Mouse (Mus musculus): ENCODE measurements around the gene Ushbp1. TPM values are rescaled to one million over a fixed set of nuclear protein-coding genes. Genes with fewer than 3 reads are reported as not detected.

Ushbp1 gene
- polyA plus RNA-seq, 1 experiment from 2014 or later, result 9.2 TPM

DNA sequence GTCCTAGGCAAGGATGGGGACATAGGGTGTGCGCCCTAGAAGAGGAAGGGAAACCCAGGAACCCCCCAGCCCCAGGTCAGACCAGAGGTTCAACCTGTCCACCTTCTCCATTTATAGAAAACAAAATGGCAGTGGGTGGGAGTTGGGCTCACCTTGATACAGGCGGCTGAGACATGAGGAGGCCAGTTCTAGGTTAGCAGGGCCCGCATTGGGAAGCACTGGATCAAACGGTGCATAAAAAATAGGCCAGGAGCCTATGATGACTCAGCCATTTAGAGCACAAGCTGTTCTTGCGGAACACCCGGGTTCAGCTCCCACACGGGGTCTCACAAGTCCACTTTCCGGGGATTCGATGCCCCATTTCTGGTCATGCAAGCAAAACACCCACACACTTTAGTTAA is 9.3 kb upstream of the Ushbp1 start:
- H3K27ac ChIP-seq (replicated peaks), result no peak overlapping the region
- no peak for ATAC-seq (ENCODE audit: extremely low read depth, insufficient number of reproducible peaks, low FRiP score, low TSS enrichment)
- H3K4me3 ChIP-seq, result 0 out of 2 replicates have a peak overlapping the region, but pooled peaks have one; percentile 80
- peaks cover 41% of the 10 kb centered on the region for H3K36me3 ChIP-seq
- H3K9me3 ChIP-seq, result no peaks in the 10 kb centered on the region
- H3K4me2 ChIP-seq, result peak overlapping the region; percentile 97
- peaks cover 25% of the 10 kb centered on the region for H3K4me1 ChIP-seq
- 83% methylated on average over 9 of the region's 9 CpGs for WGBS
- no peaks in the 10 kb centered on the region for H3K27me3 ChIP-seq (replicated peaks)
- H3K9ac ChIP-seq, result peak overlapping the region; percentile 88; the same call in 1 of the 2 replicates

DNA sequence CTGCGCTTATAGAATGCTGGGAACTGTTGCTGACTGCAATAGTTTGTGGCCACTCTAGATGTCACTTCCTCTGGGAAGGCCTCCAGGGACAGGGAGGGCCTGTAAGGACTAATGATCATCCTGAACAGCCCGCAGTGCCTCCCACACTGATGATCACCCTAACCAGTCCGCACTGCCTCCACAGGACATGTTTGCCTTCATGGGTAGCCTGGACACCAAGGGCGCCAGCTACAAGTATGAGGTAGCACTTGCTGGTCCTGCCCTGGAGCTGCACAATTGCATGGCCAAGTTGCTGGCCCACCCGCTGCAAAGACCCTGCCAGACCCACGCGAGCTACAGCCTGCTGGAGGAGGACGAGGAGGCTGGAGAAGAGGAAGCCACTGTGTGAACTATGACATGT is 8.4 kb upstream of the Ushbp1 start:
- H3K9ac ChIP-seq, result no peak overlapping the region
- 83% methylated on average over 8 of the region's 8 CpGs for WGBS
- H3K4me3 ChIP-seq, result no peak overlapping the region
- H3K27ac ChIP-seq (replicated peaks), result no peak overlapping the region
- H3K9me3 ChIP-seq, result no peaks in the 10 kb centered on the region
- no peak overlapping the region for H3K4me2 ChIP-seq
- H3K27me3 ChIP-seq (replicated peaks), result no peaks in the 10 kb centered on the region
- no peak for ATAC-seq (ENCODE audit: extremely low read depth, insufficient number of reproducible peaks, low FRiP score, low TSS enrichment)
- H3K36me3 ChIP-seq, result peaks cover 40% of the 10 kb centered on the region
- H3K4me1 ChIP-seq, result peaks cover 25% of the 10 kb centered on the region

GRCm38 (mm10) chr8:71403107-71403885 is 7.7 kb upstream of the Ushbp1 start:
- Histone ChIP-seq H3K4me1 (peaks cover 25% of the 10 kb centered on the region), H3K4me3 (no peak overlapping the region), H3K9me3 (no peaks in the 10 kb centered on the region), H3K4me2 (no peak overlapping the region), H3K27me3 (replicated peaks) (no peaks in the 10 kb centered on the region), H3K27ac (replicated peaks) (no peak overlapping the region), H3K36me3 (peaks cover 40% of the 10 kb centered on the region), H3K9ac (no peak overlapping the region)
- ATAC-seq (ENCODE audit: extremely low read depth, insufficient number of reproducible peaks, low FRiP score, low TSS enrichment), result no peak
- WGBS, result 57% methylated on average over 6 of the region's 6 CpGs

- no peak overlapping the region for H3K9ac ChIP-seq
- H3K27me3 ChIP-seq (replicated peaks), result no peaks in the 10 kb centered on the region
- H3K27ac ChIP-seq (replicated peaks), result no peak overlapping the region
- peaks cover 35% of the 10 kb centered on the region for H3K36me3 ChIP-seq
- no peak overlapping the region for H3K4me3 ChIP-seq
- no peaks in the 10 kb centered on the region for H3K9me3 ChIP-seq
- peaks cover 25% of the 10 kb centered on the region for H3K4me1 ChIP-seq
- 78% methylated on average over 9 of the region's 9 CpGs for WGBS
- H3K4me2 ChIP-seq, result no peak overlapping the region
- ATAC-seq (ENCODE audit: extremely low read depth, insufficient number of reproducible peaks, low FRiP score, low TSS enrichment), result no peak
These were observed 6.9 kb upstream of the Ushbp1 start for GRCm38 (mm10) chr8:71402446-71402964.

DNA sequence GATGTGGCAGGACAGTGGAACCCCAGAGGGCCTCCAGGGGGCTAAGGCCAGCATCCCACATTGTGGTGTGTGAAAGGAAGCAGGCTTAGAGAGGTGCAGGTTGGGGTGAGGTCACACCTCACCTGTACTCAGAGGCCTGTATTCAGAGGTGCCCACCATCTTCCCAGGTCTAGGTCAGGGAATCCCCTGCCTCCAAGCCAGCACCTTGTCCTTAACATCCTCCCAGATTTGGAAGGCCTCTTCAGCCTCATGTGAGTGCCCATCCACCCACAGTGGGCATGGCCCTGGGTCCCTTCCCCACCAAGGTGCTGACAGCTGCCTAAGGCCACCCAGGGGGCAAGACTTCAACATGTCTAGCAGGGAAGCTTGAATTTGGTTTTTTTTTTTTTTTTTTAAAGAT is 5.9 kb upstream of the Ushbp1 start:
- H3K9me3 ChIP-seq, result no peaks in the 10 kb centered on the region
- peaks cover 30% of the 10 kb centered on the region for H3K36me3 ChIP-seq
- ATAC-seq (ENCODE audit: extremely low read depth, insufficient number of reproducible peaks, low FRiP score, low TSS enrichment), result no peak
- peaks cover 19% of the 10 kb centered on the region for H3K4me1 ChIP-seq
- H3K4me3 ChIP-seq, result no peak overlapping the region
- no peak overlapping the region for H3K4me2 ChIP-seq
- H3K27me3 ChIP-seq (replicated peaks), result no peaks in the 10 kb centered on the region
- H3K27ac ChIP-seq (replicated peaks), result no peak overlapping the region
- H3K9ac ChIP-seq, result no peak overlapping the region

DNA sequence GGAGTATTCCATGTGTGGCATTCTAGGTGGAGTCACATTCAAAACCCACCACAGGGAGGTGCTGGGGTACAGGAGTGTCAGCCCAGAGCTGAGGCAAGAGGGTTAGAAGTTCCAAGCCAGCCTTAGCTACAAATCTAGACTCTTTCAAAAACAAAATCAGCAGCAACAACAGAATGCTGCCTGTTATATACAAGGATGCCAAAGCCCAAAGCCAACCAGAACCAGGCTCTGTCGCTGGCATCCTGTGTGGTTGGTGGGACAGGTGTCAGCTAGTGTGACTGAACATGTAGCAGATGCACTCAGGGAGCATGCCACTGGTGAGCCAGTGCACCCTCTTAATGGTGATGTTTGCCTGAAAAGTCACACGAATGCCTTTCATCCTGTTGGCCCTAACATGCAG is 5.2 kb upstream of the Ushbp1 start:
- Histone ChIP-seq H3K9ac (no peak overlapping the region), H3K27me3 (replicated peaks) (no peaks in the 10 kb centered on the region), H3K36me3 (peaks cover 30% of the 10 kb centered on the region), H3K9me3 (no peaks in the 10 kb centered on the region), H3K27ac (replicated peaks) (no peak overlapping the region), H3K4me3 (no peak overlapping the region), H3K4me2 (no peak overlapping the region), H3K4me1 (peaks cover 18% of the 10 kb centered on the region)
- no peak for ATAC-seq (ENCODE audit: extremely low read depth, insufficient number of reproducible peaks, low FRiP score, low TSS enrichment)
- WGBS, result 82% methylated on average over 2 of the region's 2 CpGs

DNA sequence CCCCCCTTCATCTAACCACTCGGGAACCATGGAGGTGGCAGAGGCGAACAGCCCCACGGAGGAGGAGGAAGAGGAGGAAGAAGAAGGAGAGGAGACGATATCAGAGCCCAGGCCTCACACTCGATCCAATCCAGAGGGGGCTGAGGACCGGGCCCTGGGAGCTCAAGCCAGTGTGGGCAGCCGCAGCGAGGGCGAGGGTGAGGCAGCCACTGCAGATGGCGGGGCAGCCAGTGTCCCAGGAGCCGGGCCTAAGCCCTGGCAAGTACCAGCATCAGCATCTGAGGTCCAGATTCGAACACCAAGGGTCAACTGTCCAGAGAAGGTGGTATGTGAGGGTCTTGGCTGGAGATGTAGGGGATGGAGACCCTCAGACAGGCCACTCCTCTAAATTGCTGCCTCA is 2.1 kb upstream of the Ushbp1 start:
- no peaks in the 10 kb centered on the region for H3K27me3 ChIP-seq (replicated peaks)
- no peaks in the 10 kb centered on the region for H3K9me3 ChIP-seq
- ATAC-seq (ENCODE audit: extremely low read depth, insufficient number of reproducible peaks, low FRiP score, low TSS enrichment), result no peak
- peak overlapping the region; percentile 93 for H3K4me2 ChIP-seq
- no peak overlapping the region for H3K27ac ChIP-seq (replicated peaks)
- 80% methylated on average over 12 of the region's 12 CpGs for WGBS
- H3K4me1 ChIP-seq, result peaks cover 16% of the 10 kb centered on the region
- peaks cover 26% of the 10 kb centered on the region for H3K36me3 ChIP-seq
- peak overlapping the region; percentile 89 for H3K4me3 ChIP-seq
- peak overlapping the region; percentile 82 for H3K9ac ChIP-seq

GRCm38 (mm10) chr8:71396639-71397305 is 1.2 kb upstream of the Ushbp1 start, which contains the start of gene Babam1:
Gene Babam1, plus strand, starts transcription at chr8:71396861.
- peak within 1 kb of the TSS; percentile 89 for H3K4me3 ChIP-seq
- H3K4me1 ChIP-seq, result peaks cover 16% of the 10 kb centered on the region
- no peaks in the 10 kb centered on the region for H3K27me3 ChIP-seq (replicated peaks)
- H3K36me3 ChIP-seq, result peaks cover 26% of the 10 kb centered on the region
- peak within 1 kb of the TSS; percentile 82 for H3K27ac ChIP-seq (replicated peaks)
- H3K9ac ChIP-seq, result peak within 1 kb of the TSS; percentile 82
- no peaks in the 10 kb centered on the region for H3K9me3 ChIP-seq
- peak; percentile 89; the same call in 1 of the 2 replicates for ATAC-seq (ENCODE audit: extremely low read depth, insufficient number of reproducible peaks, low FRiP score, low TSS enrichment)
- under 1% methylated on average over 34 of the region's 34 CpGs for WGBS
- H3K4me2 ChIP-seq, result peak within 1 kb of the TSS; percentile 93

DNA sequence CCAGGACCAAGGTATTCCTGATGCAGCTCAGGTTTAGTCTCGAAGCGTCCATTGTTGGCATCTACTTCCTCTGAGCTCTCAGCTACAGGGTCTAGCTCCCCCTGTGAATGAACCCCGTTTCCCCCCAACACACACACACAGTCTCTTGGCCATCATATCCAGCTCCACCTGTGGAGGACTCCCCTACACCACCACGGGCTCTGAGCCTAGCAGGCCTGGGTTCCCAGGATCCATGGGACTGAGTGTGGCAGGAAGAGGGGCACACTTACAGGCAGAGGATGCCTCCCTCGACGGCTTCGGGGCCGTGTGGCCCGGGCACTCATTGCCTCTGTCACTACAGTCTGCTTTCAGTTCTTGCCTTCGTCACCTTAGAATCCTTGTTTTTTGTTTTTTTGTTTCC is 531 bp downstream of the Ushbp1 start:
- H3K9me3 ChIP-seq, result no peaks in the 10 kb centered on the region
- peak overlapping the region; percentile 25; the same call in 1 of the 2 replicates for H3K9ac ChIP-seq
- H3K27me3 ChIP-seq (replicated peaks), result no peaks in the 10 kb centered on the region
- no peak for ATAC-seq (ENCODE audit: extremely low read depth, insufficient number of reproducible peaks, low FRiP score, low TSS enrichment)
- H3K27ac ChIP-seq (replicated peaks), result peak overlapping the region; percentile 73
- peaks cover 16% of the 10 kb centered on the region for H3K4me1 ChIP-seq
- H3K36me3 ChIP-seq, result peaks cover 19% of the 10 kb centered on the region
- H3K4me2 ChIP-seq, result peak overlapping the region; percentile 93
- peak overlapping the region; percentile 20 for H3K4me3 ChIP-seq
- 69% methylated on average over 10 of the region's 10 CpGs for WGBS

DNA sequence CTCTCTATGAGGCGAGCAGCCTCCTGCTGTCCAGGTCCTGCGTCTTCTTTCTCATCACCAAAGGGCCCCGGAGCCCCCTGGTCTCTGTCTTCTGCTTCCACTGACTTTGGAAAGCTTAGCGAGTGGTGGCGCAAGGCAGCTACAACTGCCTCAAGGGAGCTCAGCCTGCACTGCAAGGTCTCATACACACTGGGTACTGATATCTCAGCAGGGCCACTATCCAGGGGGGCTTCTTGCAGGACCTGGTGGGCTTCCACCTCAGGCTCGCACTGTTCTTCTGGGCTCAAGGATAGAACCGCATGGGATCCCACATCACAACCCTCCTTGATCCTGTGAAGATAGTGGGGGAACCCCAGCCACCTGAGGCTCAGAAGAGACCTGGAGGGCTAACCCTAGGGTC is 1.1 kb downstream of the Ushbp1 start:
- no peaks in the 10 kb centered on the region for H3K9me3 ChIP-seq
- H3K9ac ChIP-seq, result no peak overlapping the region; the same call in 1 of the 2 replicates
- peak overlapping the region; percentile 93 for H3K4me2 ChIP-seq
- no peak for ATAC-seq (ENCODE audit: extremely low read depth, insufficient number of reproducible peaks, low FRiP score, low TSS enrichment)
- peaks cover 16% of the 10 kb centered on the region for H3K4me1 ChIP-seq
- H3K36me3 ChIP-seq, result peaks cover 14% of the 10 kb centered on the region
- 0 out of 2 replicates have a peak overlapping the region, but pooled peaks have one; percentile 73 for H3K27ac ChIP-seq (replicated peaks)
- peak overlapping the region; percentile 4 for H3K4me3 ChIP-seq
- 68% methylated on average over 7 of the region's 7 CpGs for WGBS
- H3K27me3 ChIP-seq (replicated peaks), result no peaks in the 10 kb centered on the region

DNA sequence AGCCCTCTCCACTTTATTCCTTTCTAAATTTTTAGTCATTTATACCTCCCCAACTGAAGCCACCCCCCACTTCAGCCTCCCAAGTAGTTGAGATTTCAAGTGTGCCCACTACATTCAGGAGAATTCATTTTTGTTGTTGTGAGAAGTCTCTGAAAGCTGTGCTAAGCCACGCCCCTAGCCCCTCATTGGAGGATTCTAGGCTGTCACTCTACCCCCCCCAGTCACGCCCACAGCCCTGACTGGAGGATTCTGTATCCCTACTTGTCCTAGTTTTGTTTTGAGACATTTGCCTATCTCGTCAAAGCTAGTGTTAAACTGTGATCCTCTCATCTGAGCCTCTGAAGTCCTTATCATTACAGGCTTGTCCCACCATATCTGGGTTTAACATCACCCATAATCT is 2.7 kb downstream of the Ushbp1 start:
- peak overlapping the region; percentile 45 for H3K4me2 ChIP-seq
- no peaks in the 10 kb centered on the region for H3K27me3 ChIP-seq (replicated peaks)
- H3K9ac ChIP-seq, result no peak overlapping the region
- peaks cover 16% of the 10 kb centered on the region for H3K4me1 ChIP-seq
- no peak overlapping the region for H3K27ac ChIP-seq (replicated peaks)
- ATAC-seq (ENCODE audit: extremely low read depth, insufficient number of reproducible peaks, low FRiP score, low TSS enrichment), result no peak
- WGBS, result 5% methylated on average over 3 of the region's 3 CpGs
- H3K4me3 ChIP-seq, result peak overlapping the region; percentile 13
- H3K36me3 ChIP-seq, result no peaks in the 10 kb centered on the region
- no peaks in the 10 kb centered on the region for H3K9me3 ChIP-seq
